Mouse (Mus musculus): ENCODE results near the gene Cep89.

Gene Cep89

GRCm38 (mm10) chr7:35386525-35386952 is 10.3 kb upstream of the Cep89 start:
- no peak for DNase-seq (ENCODE audit: low spot score)

- DNase-seq (ENCODE audit: low spot score), result no peak
Observed at GRCm38 (mm10) chr7:35388694-35389093, 8.1 kb upstream of the Cep89 start.

GRCm38 (mm10) chr7:35392935-35393334 is 3.9 kb upstream of the Cep89 start:
- no peak for DNase-seq (ENCODE audit: low spot score)

GRCm38 (mm10) chr7:35395734-35396456 is 940 bp upstream of the Cep89 start:
- no peak for DNase-seq (ENCODE audit: low spot score)

DNA sequence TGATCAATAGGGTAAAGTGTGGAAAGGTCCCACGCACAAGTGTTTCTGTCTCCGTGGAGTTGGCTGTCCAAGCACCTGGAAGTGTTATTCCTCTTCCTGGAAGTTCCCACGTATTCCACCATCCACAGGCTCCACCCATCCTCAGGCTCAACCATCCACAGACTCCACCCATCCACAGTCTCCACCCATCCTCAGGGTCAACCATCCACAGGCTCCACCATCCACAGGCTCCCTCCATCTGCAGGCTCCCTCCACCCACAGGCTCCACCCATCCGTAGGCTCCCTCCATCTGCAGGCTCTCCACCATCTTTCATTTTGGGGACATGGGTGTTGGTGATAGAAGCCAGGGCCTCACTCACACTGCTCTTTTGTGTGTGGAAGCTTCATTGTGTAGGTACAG is 4.3 kb downstream of the Cep89 start:
- DNase-seq (ENCODE audit: low spot score), result no peak

DNA sequence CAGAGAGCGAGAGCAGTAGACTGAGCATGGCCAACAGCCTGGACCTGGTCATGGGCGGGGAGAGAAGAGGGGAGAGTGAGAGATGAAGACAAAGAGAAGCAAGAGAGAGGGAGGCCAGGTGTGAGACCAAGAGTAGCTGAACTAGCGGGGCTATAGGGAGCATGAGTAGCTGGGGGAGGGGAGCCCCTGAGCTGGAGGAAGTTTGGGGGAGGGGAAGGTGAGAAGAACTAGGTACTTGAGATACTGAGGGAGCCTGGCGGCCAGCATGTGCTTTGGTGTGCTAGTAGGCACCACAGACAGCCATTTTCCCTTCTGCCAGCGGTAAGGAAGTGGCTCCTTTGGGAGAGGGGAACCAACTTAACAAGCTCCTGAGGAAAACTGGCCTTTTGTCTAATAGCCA is 18.4 kb downstream of the Cep89 start:
- no peak for DNase-seq (ENCODE audit: low spot score)

DNA sequence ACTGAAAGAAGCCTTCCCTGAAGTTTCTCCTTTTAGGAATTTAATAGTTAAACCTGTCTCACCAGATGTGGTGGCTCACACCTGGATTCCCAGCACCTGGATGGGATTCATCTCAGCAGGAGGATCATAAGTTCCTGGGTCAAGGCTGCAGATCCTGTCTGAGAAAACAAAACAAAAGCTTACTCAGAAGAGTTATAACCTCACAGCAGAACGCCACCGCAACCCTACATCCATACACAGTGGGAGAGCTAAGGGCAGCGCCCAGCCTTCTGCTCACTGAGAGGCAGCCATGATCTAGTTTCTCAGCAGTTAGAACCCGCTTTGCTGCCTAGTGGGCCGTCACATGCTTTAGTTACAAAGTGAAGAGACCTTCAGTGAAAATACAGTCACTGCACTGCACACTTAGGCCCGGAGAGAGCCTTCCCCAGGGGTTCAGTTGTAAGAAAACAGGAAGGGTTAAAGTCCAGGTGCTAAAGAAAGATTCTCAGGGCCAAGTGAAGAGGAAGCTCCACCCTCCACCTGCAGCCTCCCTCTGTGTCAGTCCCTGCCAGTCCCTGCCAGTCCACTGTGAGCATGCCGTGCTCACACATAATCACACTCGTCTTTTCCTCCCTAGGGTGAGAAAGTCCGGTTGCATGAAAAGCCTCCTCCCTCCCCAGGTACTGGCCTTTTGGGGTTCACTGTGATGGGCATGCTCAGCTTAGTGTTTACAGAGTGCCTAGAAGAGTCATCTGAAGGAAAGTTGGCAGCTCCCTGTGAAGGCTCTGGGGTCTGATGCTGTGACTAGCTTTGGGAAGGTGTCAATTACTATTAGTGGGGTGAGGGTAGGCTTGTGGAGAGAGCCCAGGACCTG is 19.2 kb downstream of the Cep89 start:
- DNase-seq (ENCODE audit: low spot score), result no peak

DNA sequence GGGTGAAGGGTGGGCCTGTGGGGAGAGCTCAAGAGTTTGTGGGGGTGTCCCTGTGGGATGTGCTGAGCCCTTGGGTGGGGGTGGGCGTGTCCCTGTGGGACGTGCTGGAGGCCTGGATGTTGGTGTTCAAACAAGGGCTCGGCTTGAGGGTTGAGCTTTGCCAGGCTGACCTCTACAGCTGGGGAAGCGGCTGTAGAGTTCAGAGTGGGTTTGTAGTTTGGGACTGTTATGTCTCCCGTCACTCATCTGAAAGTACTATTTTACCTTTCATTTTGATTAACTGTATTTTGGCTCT is 19.8 kb downstream of the Cep89 start:
- no peak for DNase-seq (ENCODE audit: low spot score)

DNA sequence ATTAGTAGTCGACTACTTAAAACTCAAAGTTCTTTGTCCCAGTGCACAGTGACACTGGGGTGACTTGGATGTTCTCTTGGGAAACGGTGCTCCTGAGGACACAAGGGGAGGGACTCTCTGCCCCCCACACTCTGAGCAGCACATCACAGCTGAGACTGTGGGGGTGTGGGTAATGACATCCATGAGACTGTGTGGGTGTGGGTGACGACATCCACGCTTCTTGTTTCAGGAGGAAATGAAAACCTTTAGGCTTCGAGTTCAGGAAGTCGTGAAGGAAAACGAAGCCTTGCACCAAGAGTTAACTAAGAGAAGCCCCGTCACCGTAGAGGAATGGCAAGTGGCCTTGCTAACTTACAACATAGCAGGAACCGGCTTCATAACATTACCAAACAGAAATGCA is 26.2 kb downstream of the Cep89 start:
- DNase-seq (ENCODE audit: low spot score), result no peak

GRCm38 (mm10) chr7:35428146-35428545 is 31.3 kb downstream of the Cep89 start:
- no peak for DNase-seq (ENCODE audit: low spot score)

DNA sequence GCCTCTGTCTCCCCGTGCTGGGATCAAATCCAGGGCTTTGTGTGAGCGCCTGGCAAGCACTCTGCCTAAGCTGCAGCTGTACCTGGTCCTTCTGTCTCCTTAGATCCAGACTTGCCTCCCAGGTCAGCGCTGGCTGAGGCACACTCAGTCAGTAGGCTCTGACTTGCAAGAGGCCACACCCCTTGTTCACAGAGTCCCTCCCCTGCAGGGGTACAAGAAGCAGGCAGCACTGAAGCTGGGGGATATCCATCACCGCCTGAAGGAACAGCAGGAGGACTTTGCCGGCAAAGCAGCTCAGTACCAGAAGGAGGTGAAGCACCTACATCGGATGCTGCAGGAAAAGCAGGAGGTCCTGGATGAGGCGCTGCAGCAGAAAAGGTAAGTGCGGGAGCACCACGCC is 38.4 kb downstream of the Cep89 start:
- DNase-seq (ENCODE audit: low spot score), result no peak

DNA sequence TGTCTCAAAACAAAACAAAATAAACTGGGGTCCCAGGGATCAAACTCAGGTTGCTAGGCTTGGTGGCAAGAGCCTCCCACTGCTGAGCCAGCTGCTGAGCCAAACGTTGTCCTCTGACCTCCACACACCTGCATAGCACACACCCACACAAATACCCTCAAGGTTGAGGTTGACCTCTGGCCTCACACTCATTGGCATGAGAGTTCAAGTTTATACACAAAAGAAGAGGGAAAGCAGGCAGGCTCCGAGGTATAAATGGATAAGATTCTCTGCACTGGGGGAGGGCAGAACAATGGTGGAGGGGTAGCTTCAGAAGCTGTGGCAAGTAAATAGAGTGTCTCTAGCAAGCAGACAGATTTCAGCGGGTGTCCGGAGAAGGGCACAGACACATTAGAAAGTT is 50.7 kb downstream of the Cep89 start:
- DNase-seq (ENCODE audit: low spot score), result no peak

- no peak for DNase-seq (ENCODE audit: low spot score)
Observed at GRCm38 (mm10) chr7:35447996-35448846, 51.4 kb downstream of the Cep89 start, which contains the start of gene Slc7a9. Gene Slc7a9 (plus strand): TSS chr7:35448796.

GRCm38 (mm10) chr7:35448867-35449266 is 52.0 kb downstream of the Cep89 start:
- no peak for DNase-seq (ENCODE audit: low spot score)

DNA sequence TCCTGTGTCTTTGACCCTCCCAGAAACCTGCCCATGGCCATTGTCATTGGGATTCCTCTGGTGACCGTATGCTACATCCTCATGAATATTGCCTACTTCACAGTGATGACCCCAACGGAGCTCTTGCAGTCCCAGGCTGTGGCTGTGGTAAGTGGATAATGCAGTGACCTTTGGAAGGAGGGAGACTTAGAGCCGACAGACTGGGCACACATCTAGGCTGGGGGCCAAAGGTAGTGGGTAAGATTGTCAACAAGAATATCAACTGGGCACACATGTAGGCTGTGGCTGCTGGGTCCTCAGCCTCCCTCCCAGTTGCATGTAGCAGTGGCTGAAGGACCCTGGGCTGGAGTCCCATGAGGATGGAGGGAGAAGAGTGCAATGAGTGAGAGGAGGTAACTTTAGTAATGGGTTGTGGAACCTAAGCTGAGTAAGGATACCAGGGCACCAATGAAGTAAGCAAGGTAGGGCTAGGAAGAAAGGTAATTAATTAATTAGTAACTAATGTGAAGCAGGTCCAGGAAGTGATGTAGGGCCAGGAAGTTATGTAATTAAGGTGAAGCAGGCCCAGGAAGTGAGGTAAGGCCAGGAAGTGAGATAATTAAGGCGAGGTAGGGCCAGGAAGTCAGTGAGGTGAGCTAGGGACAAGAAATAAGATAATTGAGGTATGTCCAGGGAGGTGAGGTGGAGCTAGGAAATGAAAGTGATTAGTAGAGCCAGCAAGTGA is 59.4 kb downstream of the Cep89 start:
- DNase-seq (ENCODE audit: low spot score), result no peak

- DNase-seq (ENCODE audit: low spot score), result no peak
Observed at GRCm38 (mm10) chr7:35460971-35461370, 64.1 kb downstream of the Cep89 start.

DNA sequence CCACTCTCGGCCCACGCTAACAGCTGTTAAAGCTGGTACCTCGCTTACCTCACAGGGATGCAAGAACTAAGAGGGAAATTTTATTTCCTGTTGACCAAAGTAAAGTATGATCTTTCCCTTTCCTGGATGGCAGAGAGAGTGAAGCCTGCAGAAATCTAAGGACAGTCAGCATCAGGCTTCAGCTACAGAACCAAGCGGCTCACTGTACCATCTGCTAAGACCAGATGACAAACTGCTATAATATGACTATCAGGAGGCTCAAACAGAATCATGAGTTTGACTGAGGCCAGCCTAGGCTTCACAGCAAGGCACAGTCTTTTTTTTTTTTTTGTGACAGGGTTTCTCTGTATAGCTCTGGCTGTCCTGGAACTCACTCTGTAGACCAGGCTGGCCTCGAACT is 68.2 kb downstream of the Cep89 start:
- no peak for DNase-seq (ENCODE audit: low spot score)

DNA sequence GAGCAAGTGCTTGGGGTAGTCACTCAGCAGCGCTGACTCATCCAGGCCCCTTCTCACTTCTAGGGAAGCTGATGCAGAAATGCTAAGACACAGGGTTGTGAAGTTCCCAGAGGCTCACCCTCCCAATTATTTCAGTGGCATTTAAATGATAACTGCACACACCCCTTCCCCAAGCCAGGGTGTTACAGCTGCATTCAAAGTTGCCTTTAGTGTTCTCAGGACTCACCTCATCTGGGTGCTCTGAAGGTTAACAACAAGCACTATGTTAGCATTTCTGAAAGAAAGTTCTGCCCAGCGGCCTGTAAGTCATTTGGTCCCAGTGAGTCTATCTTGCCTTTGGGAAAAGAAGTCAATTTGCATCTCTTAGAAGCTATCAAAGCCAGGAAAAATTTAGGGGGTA is 71.0 kb downstream of the Cep89 start:
- DNase-seq (ENCODE audit: low spot score), result no peak

- DNase-seq (ENCODE audit: low spot score), result no peak
Observed at GRCm38 (mm10) chr7:35470794-35471193, 74.0 kb downstream of the Cep89 start.

DNA sequence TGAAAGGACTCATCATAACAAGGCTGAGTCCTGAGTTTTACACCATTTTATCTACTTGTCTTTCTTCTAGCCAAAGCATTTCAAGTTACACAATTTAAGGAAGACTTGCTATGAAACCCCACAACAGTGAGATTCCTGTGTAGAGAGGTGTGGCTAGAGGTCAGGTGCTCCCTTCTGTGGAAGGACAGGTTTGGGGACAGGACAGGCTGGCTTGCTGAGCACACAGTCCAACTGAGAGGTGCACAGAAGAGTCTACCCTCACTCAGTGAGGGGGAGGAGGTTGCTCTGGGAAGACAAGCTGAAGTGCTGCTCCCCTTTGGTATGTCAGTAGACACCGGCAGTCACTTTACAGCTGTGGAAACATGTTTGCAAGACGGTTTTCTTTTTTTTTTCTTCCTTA is 79.6 kb downstream of the Cep89 start:
- no peak for DNase-seq (ENCODE audit: low spot score)

DNA sequence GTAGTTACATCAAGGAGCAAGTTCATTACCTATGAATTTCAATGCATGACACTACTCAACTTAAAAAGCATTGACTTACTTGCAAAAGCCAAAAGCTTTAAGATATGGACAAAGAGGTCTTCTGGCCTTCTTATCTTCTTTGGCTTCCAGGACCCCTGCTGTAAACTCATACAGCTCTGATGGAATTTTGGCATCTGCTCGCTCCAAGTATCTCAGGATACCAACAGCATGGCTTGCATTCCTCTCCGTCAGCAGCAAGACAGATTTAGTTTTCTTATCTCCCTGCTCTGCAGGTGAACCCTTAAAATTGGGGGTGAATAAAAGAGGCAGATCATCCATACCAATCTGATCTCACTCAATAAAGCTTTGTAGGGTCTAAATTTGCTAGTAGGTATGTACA is 88.3 kb downstream of the Cep89 start:
- no peak for DNase-seq (ENCODE audit: low spot score)

GRCm38 (mm10) chr7:35486553-35486952 is 89.7 kb downstream of the Cep89 start:
- no peak for DNase-seq (ENCODE audit: low spot score)

All from T-cell, adult 2 months (primary cell).